Mouse (Mus musculus) layer of hippocampus, adult 8-10 months (tissue): ENCODE measurements around the gene Hnrnpab. TPM values are rescaled to one million over a fixed set of nuclear protein-coding genes. Genes with fewer than 3 reads are reported as not detected.

ENCODE experiments used
- DNase-seq, 2 experiments: peaks; one replicate each; pipeline ENCODE4 v3.0.0; 2022; ENCODE audit warnings: low spot score in 2 of 2
- total RNA-seq, 4 experiments: library from RNA; stranded (reverse); gene quantifications; 2 replicates each; pipeline ENCODE4 v1.2.4; 2022

The Hnrnpab gene
- total RNA-seq = 100 to 1,000 TPM; 123 to 152 (median 135) TPM

GRCm38 (mm10) chr11:51606447-51607095, at the start of gene Hnrnpab:
Gene Hnrnpab (minus strand): TSS chr11:51606847.
- peak; percentile 97 to 99 for DNase-seq

- DNase-seq = no peak
These were observed 48.2 kb upstream of the Hnrnpab start for GRCm38 (mm10) chr11:51654891-51655290.

DNA sequence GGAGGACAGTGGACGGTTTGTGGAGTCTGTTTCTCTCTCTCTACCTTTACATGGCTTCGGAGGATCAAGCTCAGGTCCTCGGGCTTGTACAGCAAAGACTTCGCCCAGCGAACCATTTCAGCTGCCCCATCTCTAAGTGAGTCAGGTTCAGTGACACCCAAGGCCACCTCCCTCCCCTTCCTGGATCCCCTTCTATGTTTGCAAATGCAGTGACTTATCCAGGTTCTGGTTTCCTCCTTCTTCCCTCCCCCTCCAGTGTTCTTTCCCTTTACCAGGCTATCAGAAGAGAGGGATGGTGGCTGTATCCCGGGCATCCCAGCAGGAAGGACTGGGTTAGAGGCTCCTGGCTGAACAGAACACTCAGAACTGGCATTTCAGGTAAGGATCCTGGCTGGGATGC, 47.1 kb upstream of the Hnrnpab start:
- DNase-seq = no peak

- no peak for DNase-seq
These were observed 46.3 kb upstream of the Hnrnpab start for GRCm38 (mm10) chr11:51652889-51653418.

DNA sequence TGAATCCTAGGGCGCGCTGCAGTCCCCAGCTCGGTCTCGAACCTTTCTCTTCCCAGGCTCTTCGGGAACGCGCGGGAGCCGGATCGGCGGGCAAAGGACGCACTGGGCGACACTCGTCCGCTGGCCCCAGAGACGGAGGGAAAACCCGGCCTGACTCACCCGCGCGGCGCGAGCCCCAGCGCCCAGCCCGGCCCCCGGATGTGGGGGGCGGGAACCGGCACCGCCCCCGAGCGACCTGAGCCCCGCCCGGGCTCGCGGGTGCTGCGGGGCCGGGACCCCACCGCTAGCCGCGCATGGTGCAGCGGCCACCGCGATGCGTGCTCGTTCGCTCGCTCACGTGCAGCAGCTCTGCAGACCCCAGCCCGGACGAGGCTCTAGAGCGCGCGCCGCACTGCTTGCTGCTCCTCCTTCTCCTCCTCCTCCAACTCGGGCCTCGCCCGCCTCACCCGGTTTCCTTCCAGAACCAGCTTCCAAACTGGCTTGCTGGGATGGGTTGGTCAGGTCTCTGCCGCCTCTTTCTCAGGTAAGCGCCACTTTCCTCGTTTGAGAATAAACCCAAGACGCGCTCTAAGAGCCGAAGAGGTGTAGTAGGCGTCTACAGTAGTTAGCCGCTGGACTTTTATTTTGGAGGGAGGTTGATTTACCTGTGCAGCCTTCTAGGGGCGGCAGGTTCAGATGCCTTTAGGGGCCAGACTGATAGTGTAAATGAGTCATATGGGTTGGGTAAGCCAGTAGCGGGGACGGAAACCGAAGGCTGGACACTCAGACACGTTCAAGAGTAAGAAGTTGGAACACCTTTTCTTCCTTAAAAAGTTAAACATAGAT, 44.3 kb upstream of the Hnrnpab start, which contains the start of the genes N4bp3 and D930048N14Rik:
N4bp3 (minus strand) TSS at position 152 of the 825 bp plus-strand sequence.
D930048N14Rik (plus strand) TSS at position 264 of the 825 bp plus-strand sequence.
- no peak for DNase-seq

DNA sequence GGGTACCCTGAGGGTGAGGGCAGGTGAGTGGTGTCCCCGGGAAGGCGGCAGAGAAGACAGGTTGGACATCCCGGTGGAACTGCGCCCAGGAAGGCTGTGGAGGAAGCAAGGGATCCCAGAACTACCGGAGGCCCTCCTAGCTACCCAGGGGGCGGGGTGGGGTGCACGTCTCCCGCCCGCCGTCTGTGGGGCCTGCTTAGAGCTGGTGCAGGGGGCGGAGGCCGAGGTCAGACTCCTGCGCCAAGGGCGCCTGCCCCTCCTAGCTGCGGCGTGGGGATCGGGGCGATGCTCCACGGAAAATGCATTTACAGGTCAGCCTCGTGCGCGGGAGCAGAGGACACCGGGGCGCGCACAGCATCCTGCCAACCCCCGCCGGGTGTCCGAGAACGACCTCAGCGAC, 43.6 kb upstream of the Hnrnpab start:
- no peak for DNase-seq

GRCm38 (mm10) chr11:51649889-51650199, 43.2 kb upstream of the Hnrnpab start:
- no peak for DNase-seq

- no peak for DNase-seq
These were observed 42.7 kb upstream of the Hnrnpab start for GRCm38 (mm10) chr11:51649111-51649888.

DNA sequence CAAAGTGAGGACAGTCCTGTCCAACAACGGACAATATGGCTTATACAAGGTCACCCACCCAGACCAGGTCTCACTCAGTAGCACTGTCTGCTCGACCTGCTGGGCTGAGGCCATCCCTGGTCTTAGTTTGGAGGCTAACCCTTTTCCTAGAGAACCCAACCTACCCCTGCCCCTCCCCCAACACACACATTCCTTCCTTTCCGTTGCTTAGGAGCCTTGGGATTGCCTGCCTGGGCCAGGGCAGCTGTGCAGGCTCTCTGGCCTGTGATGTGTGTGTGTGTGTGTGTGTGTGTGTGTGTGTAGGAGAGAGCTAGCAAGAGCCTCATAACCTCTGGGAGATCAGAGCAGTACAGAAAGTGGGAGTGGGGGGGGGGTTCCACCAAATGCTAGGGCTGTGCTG, 41.9 kb upstream of the Hnrnpab start:
- no peak for DNase-seq

- no peak for DNase-seq
These were observed 40.4 kb upstream of the Hnrnpab start for GRCm38 (mm10) chr11:51646751-51647667.

- DNase-seq = peak in 1 of 2 experiments; percentile 2
These were observed 39.6 kb upstream of the Hnrnpab start for GRCm38 (mm10) chr11:51646245-51646644.

DNA sequence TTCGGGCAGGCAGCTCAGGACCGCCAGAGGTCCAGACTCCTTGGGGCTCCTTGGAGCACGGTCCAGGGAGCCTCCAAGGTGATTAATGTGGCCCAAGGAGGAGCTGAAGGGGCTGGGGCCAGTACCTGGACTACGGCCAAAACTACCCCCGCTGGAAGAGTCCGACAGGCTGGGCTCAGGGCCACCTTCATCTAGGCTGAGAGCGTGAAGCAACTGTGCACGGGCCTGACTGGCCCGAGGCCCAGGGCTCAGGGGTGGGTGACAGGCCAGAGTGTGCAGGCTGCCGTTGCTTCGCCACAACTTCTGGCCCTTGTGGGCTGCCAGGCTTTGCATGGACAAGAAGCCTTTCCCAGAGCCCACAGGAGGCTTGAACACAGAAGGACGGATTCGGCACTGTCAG, 38.6 kb upstream of the Hnrnpab start:
- DNase-seq = no peak

DNA sequence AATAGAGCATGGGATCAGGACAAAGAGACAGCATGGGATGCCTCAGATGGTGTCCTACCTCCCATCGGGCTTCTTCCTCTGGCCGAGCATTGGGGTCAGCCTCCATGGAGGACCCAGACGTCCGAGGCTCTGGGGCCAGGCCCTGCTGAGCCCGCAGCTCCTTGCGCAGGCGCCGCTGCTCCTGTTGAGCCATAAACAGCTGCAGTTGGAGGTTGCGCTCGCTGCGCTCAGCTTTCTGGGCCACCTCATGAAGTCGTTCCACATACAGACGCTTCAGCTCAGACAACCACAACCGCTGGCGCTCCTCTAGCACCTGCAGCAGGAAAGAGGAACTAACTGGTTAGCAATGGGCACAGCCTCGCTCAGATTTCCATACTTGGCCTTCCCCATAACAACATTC, 37.6 kb upstream of the Hnrnpab start:
- no peak for DNase-seq

GRCm38 (mm10) chr11:51643761-51644160, 37.1 kb upstream of the Hnrnpab start:
- no peak for DNase-seq

- DNase-seq = no peak
These were observed 36.6 kb upstream of the Hnrnpab start for GRCm38 (mm10) chr11:51643202-51643601.

GRCm38 (mm10) chr11:51640748-51641147, 34.1 kb upstream of the Hnrnpab start:
- DNase-seq = no peak

DNA sequence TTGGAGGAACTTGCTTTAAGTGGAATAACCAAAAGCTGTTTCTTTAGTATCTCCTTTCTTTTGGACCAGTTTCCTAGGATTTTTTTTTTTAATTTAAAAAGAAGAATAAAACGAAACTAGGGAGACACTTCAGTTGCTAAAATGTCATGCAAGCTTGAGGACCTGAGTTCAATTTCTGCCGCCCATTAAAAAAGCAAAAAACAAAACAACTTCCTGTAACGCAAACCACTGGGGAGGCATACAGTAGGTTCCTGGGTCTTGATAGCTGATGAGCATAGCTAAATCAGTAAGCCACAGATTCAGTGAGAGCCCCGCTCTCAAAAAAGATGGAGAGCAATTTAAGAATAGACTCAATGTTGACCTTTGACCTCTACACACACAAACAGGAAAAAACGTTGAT, 31.9 kb upstream of the Hnrnpab start:
- DNase-seq = no peak

DNA sequence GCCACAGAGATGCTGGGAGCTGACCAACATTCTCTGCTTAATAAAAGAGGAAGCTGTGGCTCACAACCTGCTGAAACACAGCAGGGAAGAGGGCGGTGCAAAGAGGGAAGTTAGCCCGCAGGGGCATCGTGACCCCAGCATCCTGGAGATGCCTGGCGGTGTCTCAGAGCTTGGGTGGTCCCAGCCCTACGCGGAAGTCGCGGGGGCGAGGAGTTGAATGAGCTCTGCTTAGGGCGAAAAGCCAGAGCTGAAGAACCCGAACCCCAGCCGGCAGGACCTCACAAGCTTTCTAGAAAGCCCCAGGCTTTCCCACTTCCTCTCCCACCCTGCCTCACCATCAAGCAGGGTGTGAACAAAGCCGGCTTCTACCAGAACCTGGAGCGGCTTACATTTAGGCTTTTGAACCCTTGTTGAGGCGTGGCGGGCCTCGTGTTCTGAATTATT, 31.3 kb upstream of the Hnrnpab start:
- DNase-seq = no peak

DNA sequence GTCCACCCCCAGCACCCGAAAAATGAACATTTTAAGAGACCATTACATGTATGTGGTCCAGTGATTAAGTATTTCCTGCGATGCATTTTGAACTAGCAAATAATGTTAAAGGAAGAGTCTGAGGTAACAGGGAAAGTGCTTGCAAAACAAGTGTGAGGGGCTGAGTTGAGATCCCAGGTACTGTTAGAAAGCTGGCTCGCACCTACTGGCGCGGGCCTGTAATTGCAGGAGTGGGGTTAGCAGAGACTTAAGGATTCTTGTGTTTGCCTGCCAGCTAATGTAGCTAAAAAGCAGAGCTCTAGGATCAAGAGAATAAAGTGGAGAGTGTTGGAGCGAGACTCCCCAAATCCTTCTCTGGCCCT, 29.7 kb upstream of the Hnrnpab start:
- no peak for DNase-seq

DNA sequence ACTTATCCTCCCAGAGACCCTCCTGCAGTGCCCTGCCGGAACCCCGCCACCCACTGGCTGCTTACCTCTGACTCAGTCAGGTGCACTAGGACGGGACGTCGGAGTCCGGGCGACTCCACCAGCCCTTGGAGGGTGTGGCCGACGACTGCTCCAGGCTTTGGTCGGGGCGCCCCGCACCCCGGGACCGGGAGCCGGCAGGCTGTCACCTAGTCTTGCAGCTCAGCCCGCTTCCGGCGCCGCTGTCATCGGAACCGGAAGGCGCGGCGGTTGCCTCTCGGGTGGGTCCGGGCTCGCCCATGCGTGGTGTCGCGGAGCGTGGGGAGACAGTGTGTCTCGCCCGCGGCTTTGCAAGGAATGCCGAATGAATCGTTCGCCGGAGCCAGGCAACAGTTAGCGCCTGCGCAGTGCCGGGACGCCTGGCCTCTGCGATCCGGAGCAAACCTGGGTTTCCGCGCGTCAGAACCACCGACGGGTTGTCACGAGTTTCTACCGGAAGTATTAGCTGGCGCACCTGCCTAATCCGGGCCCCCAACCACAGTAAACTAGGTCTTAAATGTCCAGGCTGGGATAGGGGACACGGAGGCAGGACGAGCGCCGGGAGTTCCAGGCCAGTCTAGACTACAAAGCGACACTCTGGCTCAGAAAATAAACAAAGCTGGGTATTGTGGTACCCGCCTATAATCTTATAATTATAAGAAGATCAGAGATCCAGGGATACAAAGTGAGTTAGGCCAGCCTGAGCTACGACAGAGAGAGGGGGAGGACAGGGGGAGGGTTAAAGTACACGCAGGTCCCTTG, 29.1 kb upstream of the Hnrnpab start, which contains the start of gene Rmnd5b:
Rmnd5b (minus strand) TSS at position 372 of the 798 bp plus-strand sequence.
- DNase-seq = peak; percentile 93 to 95
